Mouse (Mus musculus): Measurements from ENCODE around the gene Cpne4.

Gene Cpne4

GRCm38 (mm10) chr9:104872586-104872985 lies 325.5 kb downstream of the Cpne4 start:
- DNase-seq (ENCODE audit: low spot score in 2 of 2) = no peak

DNA sequence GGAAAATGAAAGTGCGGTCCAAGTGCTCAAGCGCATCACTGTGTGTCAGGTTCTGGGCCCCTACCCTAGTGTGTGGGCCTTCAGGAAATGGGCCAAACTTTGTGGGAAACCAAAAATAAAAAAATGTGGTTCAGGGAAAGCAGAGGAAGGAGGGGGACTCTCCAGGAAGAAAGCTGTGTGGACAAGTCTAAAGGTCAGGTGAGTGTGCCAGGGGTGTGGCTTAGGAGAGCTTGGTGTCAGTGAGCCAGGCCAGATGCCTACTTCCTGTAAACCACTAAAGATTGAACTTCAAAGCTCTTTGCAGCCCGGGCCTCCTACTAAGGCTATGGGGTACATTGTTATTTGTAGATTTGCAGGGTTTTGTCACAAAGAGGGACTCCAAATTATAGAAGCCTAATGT lies 327.1 kb downstream of the Cpne4 start:
- no peak for DNase-seq (ENCODE audit: low spot score in 2 of 2)

DNA sequence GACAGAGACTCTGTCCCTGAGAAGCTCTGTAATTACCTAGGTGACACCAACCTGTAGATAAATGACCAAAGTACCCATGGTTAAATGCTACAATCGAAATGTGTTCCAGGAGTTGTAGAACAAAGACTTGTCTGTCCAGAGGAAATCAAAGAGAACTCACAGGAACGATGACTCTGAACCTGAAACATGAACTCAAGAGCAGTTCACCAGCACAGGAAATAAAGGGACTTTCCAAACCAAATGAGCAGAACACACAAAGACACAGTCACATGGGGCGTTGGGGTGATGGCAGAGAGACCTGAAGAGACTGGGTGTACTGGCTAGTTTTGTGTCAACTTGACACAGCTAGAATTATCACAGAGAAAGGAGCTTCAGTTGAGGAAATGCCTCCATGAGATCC lies 329.9 kb downstream of the Cpne4 start:
- DNase-seq (ENCODE audit: low spot score in 2 of 2) = no peak

- DNase-seq (ENCODE audit: low spot score in 2 of 2) = no peak
Observed at GRCm38 (mm10) chr9:104878558-104878957, 331.5 kb downstream of the Cpne4 start.

- DNase-seq (ENCODE audit: low spot score in 2 of 2) = no peak
Observed at GRCm38 (mm10) chr9:104890517-104890916, 343.4 kb downstream of the Cpne4 start.

GRCm38 (mm10) chr9:104895360-104895759 lies 348.3 kb downstream of the Cpne4 start:
- no peak for DNase-seq (ENCODE audit: low spot score in 2 of 2)

- no peak for DNase-seq (ENCODE audit: low spot score in 2 of 2)
Observed at GRCm38 (mm10) chr9:104901118-104901517, 354.0 kb downstream of the Cpne4 start.

- no peak for DNase-seq (ENCODE audit: low spot score in 2 of 2)
Observed at GRCm38 (mm10) chr9:104901827-104902226, 354.7 kb downstream of the Cpne4 start.

GRCm38 (mm10) chr9:104912686-104913085 lies 365.6 kb downstream of the Cpne4 start:
- DNase-seq (ENCODE audit: low spot score in 2 of 2) = no peak

GRCm38 (mm10) chr9:104913327-104913726 lies 366.2 kb downstream of the Cpne4 start:
- no peak for DNase-seq (ENCODE audit: low spot score in 2 of 2)

DNA sequence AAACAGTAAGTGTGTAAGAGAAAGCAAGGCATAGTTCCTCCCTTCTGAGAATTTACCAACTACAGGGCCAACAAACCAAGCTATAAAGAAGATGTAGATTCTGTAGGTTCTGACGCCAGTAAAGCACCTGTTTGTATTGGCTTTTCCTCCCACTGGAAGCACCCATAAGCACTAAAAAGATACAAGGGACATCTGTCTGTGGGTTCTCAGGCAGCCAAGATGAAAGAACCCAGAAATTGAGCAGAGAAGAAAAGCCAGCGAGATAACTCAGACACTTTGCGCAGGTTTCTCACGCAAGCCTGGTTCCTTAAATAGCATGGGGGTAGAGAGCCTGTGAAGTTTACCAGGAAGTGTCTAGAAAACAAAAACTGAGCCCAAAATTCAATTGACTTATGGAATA lies 374.1 kb downstream of the Cpne4 start:
- DNase-seq (ENCODE audit: low spot score in 2 of 2) = no peak

- DNase-seq (ENCODE audit: low spot score in 2 of 2) = no peak
Observed at GRCm38 (mm10) chr9:104922051-104922450, 375.0 kb downstream of the Cpne4 start.

GRCm38 (mm10) chr9:104928806-104929205 lies 381.7 kb downstream of the Cpne4 start:
- DNase-seq (ENCODE audit: low spot score in 2 of 2) = no peak

- no peak for DNase-seq (ENCODE audit: low spot score in 2 of 2)
Observed at GRCm38 (mm10) chr9:104940389-104940788, 393.3 kb downstream of the Cpne4 start.

DNA sequence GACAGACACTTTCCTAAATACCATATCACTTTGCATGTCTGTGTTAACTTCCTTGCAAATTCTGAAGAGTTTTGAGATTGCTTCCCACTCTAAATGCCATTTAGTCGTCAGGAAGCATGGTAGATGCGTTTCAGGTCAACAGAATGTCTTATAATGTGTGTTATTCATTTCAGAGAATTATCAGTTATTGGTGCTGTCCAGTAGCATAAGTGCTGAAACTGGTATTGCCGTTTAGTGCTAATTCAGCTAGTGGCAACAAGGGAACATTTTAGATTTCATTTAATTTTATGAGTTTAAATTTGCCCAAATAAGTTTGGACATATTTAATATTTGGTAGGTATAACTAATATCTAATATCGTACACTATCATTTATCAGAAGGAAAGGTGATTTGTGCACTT lies 403.5 kb downstream of the Cpne4 start:
- DNase-seq (ENCODE audit: low spot score in 2 of 2) = no peak

DNA sequence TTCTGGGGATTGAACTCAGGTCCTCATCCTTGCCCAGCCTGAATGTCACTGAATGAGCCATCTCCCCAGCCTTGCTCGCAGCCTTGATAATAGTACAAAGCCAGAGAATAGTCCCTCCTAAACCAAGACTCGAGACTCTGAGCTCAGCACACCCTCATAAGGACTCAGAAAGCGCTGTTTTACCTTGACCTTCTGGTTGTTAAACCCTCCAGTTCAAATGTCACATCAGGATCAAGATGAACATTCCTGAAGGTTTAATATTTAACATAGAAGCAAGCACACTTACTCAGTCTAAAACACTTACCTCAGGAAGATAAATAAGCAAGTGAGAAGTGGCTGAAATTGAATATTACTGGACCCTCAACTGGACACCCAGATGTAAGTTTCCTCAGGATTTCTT lies 405.1 kb downstream of the Cpne4 start:
- DNase-seq (ENCODE audit: low spot score in 2 of 2) = no peak

DNA sequence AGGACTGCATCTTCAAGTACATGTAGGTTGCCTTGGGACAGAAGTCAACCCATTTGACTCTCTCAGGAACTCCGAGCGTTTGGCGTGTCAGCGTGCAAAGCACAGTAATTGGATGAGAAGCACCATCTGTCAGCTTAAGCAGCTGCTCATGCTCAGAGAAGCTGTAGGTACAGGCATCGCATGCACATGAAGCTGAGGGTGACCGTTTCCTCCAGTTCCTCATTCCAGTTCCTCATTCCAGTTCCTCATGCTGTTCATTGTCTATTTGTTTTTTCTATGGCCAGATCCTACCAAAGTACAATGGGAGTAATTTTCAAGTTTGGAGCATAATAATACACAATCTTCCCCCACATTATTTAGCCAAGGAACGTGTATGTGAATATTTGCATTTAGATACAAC lies 425.7 kb downstream of the Cpne4 start:
- DNase-seq (ENCODE audit: low spot score in 2 of 2) = no peak

DNA sequence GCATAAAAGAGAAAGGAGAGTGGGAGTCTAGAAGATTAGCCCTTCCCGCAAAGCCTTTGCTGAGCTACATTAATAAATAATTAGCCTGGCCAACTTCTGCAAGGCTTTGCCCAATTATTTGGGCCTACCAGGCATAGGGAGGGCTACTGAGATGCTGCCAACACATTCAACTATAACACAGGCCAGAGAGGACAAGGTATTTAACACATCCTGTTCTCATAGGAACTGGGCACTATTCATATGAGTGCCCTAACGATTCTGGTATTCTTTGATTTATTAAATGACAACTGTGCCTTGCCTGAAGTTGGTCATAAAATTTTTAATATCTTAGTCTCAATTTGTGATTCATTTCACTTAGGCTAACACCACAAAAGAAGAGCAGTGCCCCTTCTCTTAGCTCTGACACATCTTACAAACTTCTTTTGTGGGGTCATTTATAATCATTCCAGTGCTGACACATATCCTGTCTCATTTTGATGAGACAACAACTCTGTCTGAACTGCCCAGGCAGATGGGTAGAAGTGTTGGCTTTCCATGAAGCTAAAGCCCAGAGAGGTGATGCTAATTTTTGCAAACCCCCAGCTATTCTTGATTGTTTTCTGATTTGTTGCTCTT lies 435.0 kb downstream of the Cpne4 start:
- DNase-seq (ENCODE audit: low spot score in 2 of 2) = no peak

GRCm38 (mm10) chr9:104998225-104998624 lies 451.1 kb downstream of the Cpne4 start:
- no peak for DNase-seq (ENCODE audit: low spot score in 2 of 2)

DNA sequence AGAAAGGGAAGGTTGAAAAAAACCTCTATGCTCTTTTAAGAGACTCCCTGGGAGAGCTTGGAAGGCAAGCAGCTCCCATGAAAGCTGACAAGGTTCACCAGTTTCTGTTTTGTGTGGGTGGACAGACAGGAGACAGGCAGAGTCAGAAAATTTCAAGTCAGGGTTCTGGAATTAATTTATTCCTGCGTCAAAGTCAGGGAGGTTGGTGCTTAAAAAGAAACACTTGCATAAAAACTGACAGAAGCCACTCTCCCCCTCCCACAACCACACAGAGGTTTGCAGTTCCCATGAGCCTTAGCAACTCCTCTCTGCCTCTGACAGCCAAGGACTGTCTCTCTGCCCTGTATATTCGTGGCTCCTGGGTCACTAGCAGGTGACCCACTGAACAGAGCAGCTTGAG lies 463.6 kb downstream of the Cpne4 start:
- DNase-seq (ENCODE audit: low spot score in 2 of 2) = no peak

- DNase-seq (ENCODE audit: low spot score in 2 of 2) = no peak
Observed at GRCm38 (mm10) chr9:105018186-105018585, 471.1 kb downstream of the Cpne4 start.

GRCm38 (mm10) chr9:105028311-105028710 lies 481.2 kb downstream of the Cpne4 start:
- no peak for DNase-seq (ENCODE audit: low spot score in 2 of 2)

GRCm38 (mm10) chr9:105032572-105032971 lies 485.5 kb downstream of the Cpne4 start:
- no peak for DNase-seq (ENCODE audit: low spot score in 2 of 2)

- DNase-seq (ENCODE audit: low spot score in 2 of 2) = no peak
Observed at GRCm38 (mm10) chr9:105033641-105034040, 486.6 kb downstream of the Cpne4 start.

Measured in spleen, postnatal 14 days (tissue).